Mouse (Mus musculus): ENCODE results near the gene Rtkn. TPM values are rescaled to one million over a fixed set of nuclear protein-coding genes. Genes with fewer than 3 reads are reported as not detected.

The Rtkn gene
- polyA plus RNA-seq, 1 experiment from 2014 or later = 16.6 TPM

- Histone ChIP-seq H3K4me3 (ENCODE audit: low read depth, low read length) (peak overlapping the region; percentile 79), H3K4me1 (ENCODE audit: control insufficient read depth, insufficient read depth, low read length) (peaks cover 36% of the 10 kb centered on the region), H3K27ac (ENCODE audit: low read depth, low read length) (peak overlapping the region; percentile 97), H3K27me3 (ENCODE audit: control insufficient read depth, insufficient read depth, low read length) (no peaks in the 10 kb centered on the region), H3K9ac (ENCODE audit: low read length) (peak overlapping the region; percentile 98), H3K36me3 (ENCODE audit: control insufficient read depth, insufficient read depth, low read length) (no peaks in the 10 kb centered on the region; the same call in 1 of the 2 replicates), H3K4me2 (peak overlapping the region; percentile 98), H3K9me3 (ENCODE audit: control insufficient read depth, low read length) (no peaks in the 10 kb centered on the region)
- ATAC-seq (ENCODE audit: low FRiP score) (no peak), DNase-seq (ENCODE audit: low spot score, missing footprints) (no peak)
- WGBS = 3% methylated on average over 46 of the region's 52 CpGs
Observed at GRCm38 (mm10) chr6:83121863-83122710, 13.2 kb upstream of the Rtkn start.

- Histone ChIP-seq H3K4me3 (ENCODE audit: low read depth, low read length) (peak overlapping the region; percentile 79; the same call in 1 of the 2 replicates), H3K36me3 (ENCODE audit: control insufficient read depth, insufficient read depth, low read length) (no peaks in the 10 kb centered on the region; the same call in 1 of the 2 replicates), H3K27me3 (ENCODE audit: control insufficient read depth, insufficient read depth, low read length) (no peaks in the 10 kb centered on the region), H3K9ac (ENCODE audit: low read length) (no peak overlapping the region), H3K4me1 (ENCODE audit: control insufficient read depth, insufficient read depth, low read length) (peaks cover 36% of the 10 kb centered on the region), H3K9me3 (ENCODE audit: control insufficient read depth, low read length) (no peaks in the 10 kb centered on the region), H3K4me2 (peak overlapping the region; percentile 98), H3K27ac (ENCODE audit: low read depth, low read length) (no peak overlapping the region)
- no peak for ATAC-seq (ENCODE audit: low FRiP score)
- no peak for DNase-seq (ENCODE audit: low spot score, missing footprints)
- whole genome bisulfite sequencing = 86% methylated on average over 5 of the region's 5 CpGs
Observed at GRCm38 (mm10) chr6:83122961-83123360, 12.3 kb upstream of the Rtkn start.

- Histone ChIP-seq H3K36me3 (ENCODE audit: control insufficient read depth, insufficient read depth, low read length) (no peaks in the 10 kb centered on the region), H3K9me3 (ENCODE audit: control insufficient read depth, low read length) (no peaks in the 10 kb centered on the region), H3K4me3 (ENCODE audit: low read depth, low read length) (peak overlapping the region; percentile 72), H3K27me3 (ENCODE audit: control insufficient read depth, insufficient read depth, low read length) (no peaks in the 10 kb centered on the region), H3K4me1 (ENCODE audit: control insufficient read depth, insufficient read depth, low read length) (peaks cover 32% of the 10 kb centered on the region), H3K4me2 (peak overlapping the region; percentile 85), H3K27ac (ENCODE audit: low read depth, low read length) (peak overlapping the region; percentile 48; the same call in 1 of the 2 replicates), H3K9ac (ENCODE audit: low read length) (peak overlapping the region; percentile 80)
- peak; percentile 1; the same call in 1 of the 2 replicates for ATAC-seq (ENCODE audit: low FRiP score)
- WGBS = under 1% methylated on average over 30 of the region's 30 CpGs
- peak; percentile 99 for DNase-seq (ENCODE audit: low spot score, missing footprints)
Observed at GRCm38 (mm10) chr6:83124851-83125312, 10.4 kb upstream of the Rtkn start.

- peak within 1 kb of the TSS; percentile 85 for H3K4me2 ChIP-seq
- peak within 1 kb of the TSS; percentile 48; the same call in 1 of the 2 replicates for H3K27ac ChIP-seq (ENCODE audit: low read depth, low read length)
- no peaks in the 10 kb centered on the region for H3K36me3 ChIP-seq (ENCODE audit: control insufficient read depth, insufficient read depth, low read length)
- ATAC-seq (ENCODE audit: low FRiP score) = no peak
- 30% methylated on average over 5 of the region's 5 CpGs for WGBS
- no peaks in the 10 kb centered on the region for H3K9me3 ChIP-seq (ENCODE audit: control insufficient read depth, low read length)
- peak within 1 kb of the TSS; percentile 72 for H3K4me3 ChIP-seq (ENCODE audit: low read depth, low read length)
- no peaks in the 10 kb centered on the region for H3K27me3 ChIP-seq (ENCODE audit: control insufficient read depth, insufficient read depth, low read length)
- H3K9ac ChIP-seq (ENCODE audit: low read length) = peak within 1 kb of the TSS; percentile 80
- no peak for DNase-seq (ENCODE audit: low spot score, missing footprints)
- peaks cover 27% of the 10 kb centered on the region for H3K4me1 ChIP-seq (ENCODE audit: control insufficient read depth, insufficient read depth, low read length)
Observed at GRCm38 (mm10) chr6:83125331-83125730, 9.9 kb upstream of the Rtkn start, which contains the start of gene Ino80b. Gene Ino80b (minus strand): TSS chr6:83125431.

GRCm38 (mm10) chr6:83127419-83127818, 7.8 kb upstream of the Rtkn start:
- H3K27me3 ChIP-seq (ENCODE audit: control insufficient read depth, insufficient read depth, low read length) = no peaks in the 10 kb centered on the region
- H3K36me3 ChIP-seq (ENCODE audit: control insufficient read depth, insufficient read depth, low read length) = no peaks in the 10 kb centered on the region
- no peaks in the 10 kb centered on the region for H3K9me3 ChIP-seq (ENCODE audit: control insufficient read depth, low read length)
- ATAC-seq (ENCODE audit: low FRiP score) (no peak), DNase-seq (ENCODE audit: low spot score, missing footprints) (no peak)
- no peak overlapping the region for H3K4me2 ChIP-seq
- no peak overlapping the region for H3K9ac ChIP-seq (ENCODE audit: low read length)
- H3K27ac ChIP-seq (ENCODE audit: low read depth, low read length) = no peak overlapping the region
- peaks cover 20% of the 10 kb centered on the region for H3K4me1 ChIP-seq (ENCODE audit: control insufficient read depth, insufficient read depth, low read length)
- WGBS = 94% methylated on average over 5 of the region's 5 CpGs
- no peak overlapping the region for H3K4me3 ChIP-seq (ENCODE audit: low read depth, low read length)

- no peaks in the 10 kb centered on the region for H3K9me3 ChIP-seq (ENCODE audit: control insufficient read depth, low read length)
- no peak for ATAC-seq (ENCODE audit: low FRiP score)
Observed at GRCm38 (mm10) chr6:83131469-83132034, 3.7 kb upstream of the Rtkn start.

GRCm38 (mm10) chr6:83132176-83132919, 2.9 kb upstream of the Rtkn start:
- DNase-seq (ENCODE audit: low spot score, missing footprints) (no peak), ATAC-seq (ENCODE audit: low FRiP score) (no peak)
- Histone ChIP-seq H3K4me2 (no peak overlapping the region), H3K4me3 (ENCODE audit: low read depth, low read length) (no peak overlapping the region), H3K27me3 (ENCODE audit: control insufficient read depth, insufficient read depth, low read length) (peaks cover 7% of the 10 kb centered on the region), H3K27ac (ENCODE audit: low read depth, low read length) (no peak overlapping the region), H3K36me3 (ENCODE audit: control insufficient read depth, insufficient read depth, low read length) (no peaks in the 10 kb centered on the region), H3K9me3 (ENCODE audit: control insufficient read depth, low read length) (no peaks in the 10 kb centered on the region), H3K9ac (ENCODE audit: low read length) (no peak overlapping the region), H3K4me1 (ENCODE audit: control insufficient read depth, insufficient read depth, low read length) (peaks cover 20% of the 10 kb centered on the region)
- WGBS = 88% methylated on average over 9 of the region's 9 CpGs

More at GRCm38 (mm10) chr6:83131469-83132034, 3.7 kb upstream of the Rtkn start:
- no peak overlapping the region for H3K4me2 ChIP-seq
- H3K27me3 ChIP-seq (ENCODE audit: control insufficient read depth, insufficient read depth, low read length) = peaks cover 7% of the 10 kb centered on the region
- WGBS = 85% methylated on average over 6 of the region's 6 CpGs
- no peaks in the 10 kb centered on the region for H3K36me3 ChIP-seq (ENCODE audit: control insufficient read depth, insufficient read depth, low read length)
- no peak overlapping the region for H3K9ac ChIP-seq (ENCODE audit: low read length)
- H3K27ac ChIP-seq (ENCODE audit: low read depth, low read length) = no peak overlapping the region
- no peak overlapping the region for H3K4me3 ChIP-seq (ENCODE audit: low read depth, low read length)
- DNase-seq (ENCODE audit: low spot score, missing footprints) = no peak
- H3K4me1 ChIP-seq (ENCODE audit: control insufficient read depth, insufficient read depth, low read length) = peaks cover 12% of the 10 kb centered on the region

GRCm38 (mm10) chr6:83134226-83134625, 1.0 kb upstream of the Rtkn start:
- 60% methylated on average over 3 of the region's 3 CpGs for WGBS
- Histone ChIP-seq H3K4me1 (ENCODE audit: control insufficient read depth, insufficient read depth, low read length) (peaks cover 32% of the 10 kb centered on the region), H3K27ac (ENCODE audit: low read depth, low read length) (no peak overlapping the region), H3K4me2 (no peak overlapping the region), H3K9ac (ENCODE audit: low read length) (no peak overlapping the region), H3K36me3 (ENCODE audit: control insufficient read depth, insufficient read depth, low read length) (no peaks in the 10 kb centered on the region), H3K9me3 (ENCODE audit: control insufficient read depth, low read length) (no peaks in the 10 kb centered on the region), H3K4me3 (ENCODE audit: low read depth, low read length) (no peak overlapping the region), H3K27me3 (ENCODE audit: control insufficient read depth, insufficient read depth, low read length) (peaks cover 7% of the 10 kb centered on the region)
- no peak for DNase-seq (ENCODE audit: low spot score, missing footprints)
- ATAC-seq (ENCODE audit: low FRiP score) = no peak

All from midbrain, embryonic 11.5 days (tissue).